Mouse (Mus musculus): ENCODE data around the gene Atg13.
A peak's percentile ranks its signal among the peaks of the same experiment; 100 is the strongest.

Gene Atg13

GRCm38 (mm10) chr2:91649553-91650359 is 60.6 kb downstream of the Atg13 start, which contains the start of the genes Zfp408 and Arhgap1:
Gene Zfp408 (minus strand): TSS chr2:91649791.
Gene Arhgap1 (plus strand): TSS chr2:91649860.
- peak; percentile 98 for DNase-seq (ENCODE audit: low read depth, low spot score)

GRCm38 (mm10) chr2:91649152-91649551 is 61.2 kb downstream of the Atg13 start:
- peak; percentile 23 for DNase-seq (ENCODE audit: low read depth, low spot score)

GRCm38 (mm10) chr2:91646733-91647132 is 63.6 kb downstream of the Atg13 start:
- peak; percentile 78 for DNase-seq (ENCODE audit: low read depth, low spot score)

- DNase-seq (ENCODE audit: low read depth, low spot score), result peak; percentile 52
Observed at GRCm38 (mm10) chr2:91645811-91646210, 64.6 kb downstream of the Atg13 start.

GRCm38 (mm10) chr2:91645354-91645753 is 65.0 kb downstream of the Atg13 start:
- DNase-seq (ENCODE audit: low read depth, low spot score), result no peak

GRCm38 (mm10) chr2:91644021-91644420 is 66.4 kb downstream of the Atg13 start:
- DNase-seq (ENCODE audit: low read depth, low spot score), result peak; percentile 71

GRCm38 (mm10) chr2:91642825-91643415 is 67.5 kb downstream of the Atg13 start:
- no peak for DNase-seq (ENCODE audit: low read depth, low spot score)

GRCm38 (mm10) chr2:91638931-91639330 is 71.4 kb downstream of the Atg13 start:
- peak; percentile 40 for DNase-seq (ENCODE audit: low read depth, low spot score)

GRCm38 (mm10) chr2:91636727-91637338 is 73.5 kb downstream of the Atg13 start:
- DNase-seq (ENCODE audit: low read depth, low spot score), result no peak

GRCm38 (mm10) chr2:91636229-91636628 is 74.1 kb downstream of the Atg13 start, which contains the start of gene F2:
Gene F2 (minus strand): TSS chr2:91636414.
- DNase-seq (ENCODE audit: low read depth, low spot score), result no peak

GRCm38 (mm10) chr2:91635486-91635885 is 74.9 kb downstream of the Atg13 start:
- no peak for DNase-seq (ENCODE audit: low read depth, low spot score)

- no peak for DNase-seq (ENCODE audit: low read depth, low spot score)
Observed at GRCm38 (mm10) chr2:91634841-91635240, 75.5 kb downstream of the Atg13 start.

- no peak for DNase-seq (ENCODE audit: low read depth, low spot score)
Observed at GRCm38 (mm10) chr2:91633334-91633977, 76.9 kb downstream of the Atg13 start.

GRCm38 (mm10) chr2:91632316-91632715 is 78.1 kb downstream of the Atg13 start:
- no peak for DNase-seq (ENCODE audit: low read depth, low spot score)

- DNase-seq (ENCODE audit: low read depth, low spot score), result no peak
Observed at GRCm38 (mm10) chr2:91631826-91632225, 78.5 kb downstream of the Atg13 start.

- no peak for DNase-seq (ENCODE audit: low read depth, low spot score)
Observed at GRCm38 (mm10) chr2:91630384-91630783, 80.0 kb downstream of the Atg13 start.

- no peak for DNase-seq (ENCODE audit: low read depth, low spot score)
Observed at GRCm38 (mm10) chr2:91629682-91630081, 80.7 kb downstream of the Atg13 start.

- no peak for DNase-seq (ENCODE audit: low read depth, low spot score)
Observed at GRCm38 (mm10) chr2:91628171-91628570, 82.2 kb downstream of the Atg13 start.

- DNase-seq (ENCODE audit: low read depth, low spot score), result no peak
Observed at GRCm38 (mm10) chr2:91627486-91627885, 82.9 kb downstream of the Atg13 start.

Measured in CD4-positive helper T cell, adult 2 months (primary cell).